Mouse (Mus musculus) thymus, postnatal 10 days (tissue): ENCODE measurements around the gene Atf6.

Experiments
- DNase-seq, 2 experiments: peaks; one replicate each; pipeline ENCODE4 v3.0.0; 2021; ENCODE audit warnings: low spot score in 2 of 2

Gene Atf6

DNA sequence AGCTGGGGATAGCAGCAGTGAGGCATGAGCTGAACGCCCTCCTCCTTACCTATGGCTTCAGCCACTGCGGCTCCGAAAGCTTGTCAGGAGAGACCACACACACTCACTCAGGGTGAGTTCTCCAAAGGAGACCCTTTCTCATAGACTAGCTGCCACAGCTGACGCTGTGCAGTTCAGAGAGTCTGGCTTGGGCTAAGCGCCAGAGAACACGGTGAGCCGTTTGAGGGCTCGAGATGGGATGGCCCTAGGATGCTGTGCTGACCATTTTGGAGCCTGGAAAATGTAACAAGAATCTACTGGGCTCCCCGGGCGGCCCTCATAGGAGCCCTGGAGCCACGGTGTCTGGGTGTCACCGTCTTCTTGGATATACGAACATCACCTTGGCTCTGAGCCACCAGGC, 208.3 kb downstream of the Atf6 start:
- no peak for DNase-seq

DNA sequence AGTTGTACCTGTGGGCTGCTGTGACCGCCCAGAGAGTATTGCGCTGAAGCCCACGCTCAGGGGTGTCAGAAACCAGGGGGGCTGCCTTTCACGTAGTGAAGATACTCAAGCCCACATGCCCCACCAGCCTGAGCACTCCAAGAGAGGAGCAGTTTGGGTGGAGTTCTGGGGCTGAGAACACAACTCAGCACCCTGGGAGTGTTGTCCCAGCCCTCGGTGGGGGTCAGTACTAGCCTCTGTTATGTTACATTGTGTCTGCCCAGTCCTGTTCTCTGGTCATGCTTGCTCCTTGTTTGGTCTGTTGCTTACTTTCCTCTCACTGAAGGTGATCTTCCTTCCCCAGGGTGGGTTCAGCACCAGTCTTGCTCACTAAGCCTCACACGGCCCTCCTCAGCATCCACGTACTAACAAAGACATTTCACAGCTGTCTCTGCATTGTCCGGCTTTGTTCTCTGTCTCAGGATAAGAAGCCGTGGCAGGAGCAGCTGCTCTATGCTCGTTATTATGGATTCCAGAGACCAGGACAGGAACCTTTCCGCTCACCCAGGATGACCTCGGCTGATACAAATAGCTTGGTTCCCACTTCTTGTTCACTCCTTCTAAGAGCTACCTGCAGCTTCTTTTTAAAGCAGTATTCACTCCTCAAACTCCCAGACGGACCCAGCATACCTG, 209.8 kb downstream of the Atf6 start:
- no peak for DNase-seq

DNA sequence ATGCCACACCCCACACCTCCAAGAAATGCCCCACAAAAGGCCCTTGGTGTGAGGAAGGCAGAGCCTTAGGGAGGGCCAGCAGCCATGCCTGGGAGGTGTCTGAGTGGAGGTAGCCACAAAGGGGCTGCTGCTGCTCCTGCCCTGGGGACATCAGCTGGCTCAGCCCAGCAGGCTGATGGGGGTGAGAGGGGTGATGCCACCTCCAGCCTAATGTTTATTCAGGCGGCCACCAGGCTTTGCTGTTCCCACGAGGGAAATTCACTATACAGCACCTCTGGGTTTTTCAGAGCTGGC, 210.4 kb downstream of the Atf6 start:
- DNase-seq = no peak

DNA sequence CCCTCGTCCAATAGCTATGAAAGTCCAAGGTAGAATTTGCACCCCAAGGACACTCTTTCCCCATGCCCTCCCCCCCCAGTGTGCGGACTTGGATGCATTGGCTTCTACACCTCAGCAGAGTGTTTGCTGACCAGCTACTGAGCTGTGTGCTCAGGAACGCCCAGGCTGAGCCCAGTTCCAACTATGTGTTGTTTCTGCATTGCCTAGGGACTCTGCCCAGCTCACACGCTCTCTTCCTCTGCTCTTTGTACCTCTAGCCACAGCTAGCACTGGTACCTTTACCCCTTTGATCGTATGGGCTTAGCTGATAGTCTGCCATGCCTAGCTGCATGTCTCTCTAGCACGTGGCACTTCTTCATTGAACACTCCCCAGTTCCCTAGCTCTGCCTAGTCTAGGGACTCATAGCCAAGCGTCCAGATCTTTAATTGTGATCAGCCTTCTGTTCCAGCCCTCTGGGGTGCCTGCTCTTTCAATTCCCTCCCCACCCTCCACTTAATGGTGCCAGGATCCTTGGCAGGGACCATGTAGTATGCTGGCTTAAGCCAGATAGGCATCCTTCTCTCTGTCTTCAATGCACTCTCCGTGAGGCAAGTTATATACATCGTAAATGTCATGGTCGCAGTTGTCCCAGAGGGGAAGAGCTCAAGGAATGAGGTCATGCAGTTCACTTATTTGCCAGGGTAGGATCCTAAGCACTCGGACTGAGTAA, 210.9 kb downstream of the Atf6 start:
- DNase-seq = no peak

DNA sequence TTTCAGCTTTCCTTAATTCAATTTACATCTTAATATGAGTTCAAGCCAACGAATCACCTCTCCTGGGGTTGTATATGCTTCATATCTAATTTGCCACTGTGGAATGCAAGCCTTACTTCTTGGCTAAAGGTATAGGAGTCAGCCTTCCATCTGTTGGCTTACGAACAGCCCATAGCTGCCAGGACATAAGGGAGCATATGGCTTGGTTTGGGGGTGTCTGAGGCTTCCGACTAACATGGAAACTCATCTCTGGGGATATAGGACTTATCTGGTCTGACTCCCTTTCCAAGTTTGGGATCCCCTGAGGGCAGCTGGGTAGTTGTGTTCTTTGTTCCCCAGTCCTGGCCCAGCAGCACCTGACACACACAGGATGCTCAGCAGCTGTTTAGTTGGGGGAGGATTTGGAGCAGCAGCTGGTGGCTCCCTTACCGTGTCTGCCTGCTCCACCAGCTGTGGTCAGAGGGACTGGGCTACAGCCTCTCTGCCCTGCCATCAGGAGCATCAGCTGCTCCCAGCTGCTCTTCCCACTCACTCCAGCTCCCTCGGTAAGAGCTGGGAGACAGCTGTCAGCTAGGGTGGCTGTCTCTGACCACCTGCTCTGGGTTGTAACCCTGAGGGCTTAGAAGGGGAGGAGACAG, 212.2 kb downstream of the Atf6 start:
- DNase-seq = no peak
